Mouse (Mus musculus): ENCODE results near the gene Plscr3.
A peak's percentile ranks its signal among the peaks of the same experiment; 100 is the strongest.

DNA sequence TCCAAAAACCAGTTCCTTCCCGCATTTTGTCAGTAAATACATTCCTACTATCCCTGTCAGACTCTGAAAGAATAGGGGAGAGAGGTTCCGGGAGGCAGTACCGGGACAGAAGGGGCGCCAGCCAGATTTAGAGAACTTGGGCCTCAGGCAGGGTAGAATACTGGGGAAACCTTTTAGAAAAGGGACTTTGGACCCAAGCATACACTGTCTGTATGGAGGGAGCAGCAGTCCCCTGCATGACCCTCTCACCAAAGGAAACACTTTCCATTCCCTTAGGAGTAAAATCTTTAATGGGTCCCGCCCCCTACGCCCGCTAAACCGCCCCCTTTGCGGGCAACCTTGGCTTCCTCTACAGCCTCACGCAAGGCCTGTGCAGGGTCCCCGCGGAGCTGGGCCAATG is 42.8 kb upstream of the Plscr3 start:
- TF ChIP-seq CTCF (IDR thresholded peaks at IDR 0.05 in 2 of 3, conservative IDR thresholded peaks at IDR 0.05 in 1 of 3; ENCODE audit: control insufficient read depth in 1 of 3, insufficient read depth in 1 of 3, low read depth in 2 of 3, low read length in 3 of 3, poor library complexity in 1 of 3, severe bottlenecking in 1 of 3) (no peak), USF1 (IDR thresholded peaks at IDR 0.05; ENCODE audit: low read depth, low read length) (no peak), POLR2A (IDR thresholded peaks at IDR 0.05; ENCODE audit: control insufficient read depth in 1 of 2, insufficient read depth in 1 of 2, low read depth in 1 of 2, low read length in 2 of 2, poor library complexity in 1 of 2) (no peak), MYC (IDR thresholded peaks at IDR 0.05; ENCODE audit: low read depth, low read length) (0 out of 2 replicates have a peak, but pooled peaks have one; percentile 32), CHD2 (IDR thresholded peaks at IDR 0.05; ENCODE audit: low read length) (no peak), ZMIZ1 (IDR thresholded peaks at IDR 0.05; ENCODE audit: low read depth, low read length) (no peak), MXI1 (IDR thresholded peaks at IDR 0.05; ENCODE audit: low read depth, low read length) (no peak)

Measured in MEL (cell line).